Mouse (Mus musculus): ENCODE measurements around the gene Nomo1.

The Nomo1 gene

GRCm38 (mm10) chr7:46033109-46033869 is at the start of gene Nomo1:
Gene Nomo1, plus strand, starts transcription at chr7:46033698.
- DNase-seq (ENCODE audit: low read depth, low spot score), result peak; percentile 99

- DNase-seq (ENCODE audit: low read depth, low spot score), result peak; percentile 59
Measured at GRCm38 (mm10) chr7:45986893-45987292, 46.6 kb upstream of the Nomo1 start.

- no peak for DNase-seq (ENCODE audit: low read depth, low spot score)
Measured at GRCm38 (mm10) chr7:45988344-45988743, 45.2 kb upstream of the Nomo1 start.

- no peak for DNase-seq (ENCODE audit: low read depth, low spot score)
Measured at GRCm38 (mm10) chr7:45992470-45992869, 41.0 kb upstream of the Nomo1 start.

GRCm38 (mm10) chr7:46000577-46000976 is 32.9 kb upstream of the Nomo1 start:
- DNase-seq (ENCODE audit: low read depth, low spot score), result no peak

- DNase-seq (ENCODE audit: low read depth, low spot score), result peak; percentile 81
Measured at GRCm38 (mm10) chr7:46002748-46003147, 30.8 kb upstream of the Nomo1 start.

- peak; percentile 76 for DNase-seq (ENCODE audit: low read depth, low spot score)
Measured at GRCm38 (mm10) chr7:46009578-46009977, 23.9 kb upstream of the Nomo1 start.

- DNase-seq (ENCODE audit: low read depth, low spot score), result no peak
Measured at GRCm38 (mm10) chr7:46012121-46012520, 21.4 kb upstream of the Nomo1 start.

- DNase-seq (ENCODE audit: low read depth, low spot score), result peak; percentile 81
Measured at GRCm38 (mm10) chr7:46013266-46014010, 20.1 kb upstream of the Nomo1 start.

- no peak for DNase-seq (ENCODE audit: low read depth, low spot score)
Measured at GRCm38 (mm10) chr7:46019594-46019993, 13.9 kb upstream of the Nomo1 start.

- DNase-seq (ENCODE audit: low read depth, low spot score), result no peak
Measured at GRCm38 (mm10) chr7:46021951-46022350, 11.5 kb upstream of the Nomo1 start.

- DNase-seq (ENCODE audit: low read depth, low spot score), result no peak
Measured at GRCm38 (mm10) chr7:46025436-46025835, 8.1 kb upstream of the Nomo1 start.

GRCm38 (mm10) chr7:46028681-46029080 is 4.8 kb upstream of the Nomo1 start:
- no peak for DNase-seq (ENCODE audit: low read depth, low spot score)

- peak; percentile 26 for DNase-seq (ENCODE audit: low read depth, low spot score)
Measured at GRCm38 (mm10) chr7:46029299-46030144, 4.0 kb upstream of the Nomo1 start.

GRCm38 (mm10) chr7:46030145-46030488 is 3.4 kb upstream of the Nomo1 start, which contains the start of gene Abcc6:
Gene Abcc6, minus strand, starts transcription at chr7:46030302.
- DNase-seq (ENCODE audit: low read depth, low spot score), result peak; percentile 34

GRCm38 (mm10) chr7:46031075-46031474 is 2.4 kb upstream of the Nomo1 start:
- DNase-seq (ENCODE audit: low read depth, low spot score), result no peak

GRCm38 (mm10) chr7:46033870-46034337 is 406 bp downstream of the Nomo1 start:
- DNase-seq (ENCODE audit: low read depth, low spot score), result no peak

- DNase-seq (ENCODE audit: low read depth, low spot score), result no peak
Measured at GRCm38 (mm10) chr7:46034991-46035390, 1.5 kb downstream of the Nomo1 start.

GRCm38 (mm10) chr7:46035468-46035867 is 2.0 kb downstream of the Nomo1 start:
- no peak for DNase-seq (ENCODE audit: low read depth, low spot score)

- no peak for DNase-seq (ENCODE audit: low read depth, low spot score)
Measured at GRCm38 (mm10) chr7:46037433-46037832, 3.9 kb downstream of the Nomo1 start.

- no peak for DNase-seq (ENCODE audit: low read depth, low spot score)
Measured at GRCm38 (mm10) chr7:46039873-46040272, 6.4 kb downstream of the Nomo1 start.

- DNase-seq (ENCODE audit: low read depth, low spot score), result no peak
Measured at GRCm38 (mm10) chr7:46044106-46044505, 10.6 kb downstream of the Nomo1 start.
